ENCODE assay signal across 31 mouse cellular contexts in the genomic region with DNA sequence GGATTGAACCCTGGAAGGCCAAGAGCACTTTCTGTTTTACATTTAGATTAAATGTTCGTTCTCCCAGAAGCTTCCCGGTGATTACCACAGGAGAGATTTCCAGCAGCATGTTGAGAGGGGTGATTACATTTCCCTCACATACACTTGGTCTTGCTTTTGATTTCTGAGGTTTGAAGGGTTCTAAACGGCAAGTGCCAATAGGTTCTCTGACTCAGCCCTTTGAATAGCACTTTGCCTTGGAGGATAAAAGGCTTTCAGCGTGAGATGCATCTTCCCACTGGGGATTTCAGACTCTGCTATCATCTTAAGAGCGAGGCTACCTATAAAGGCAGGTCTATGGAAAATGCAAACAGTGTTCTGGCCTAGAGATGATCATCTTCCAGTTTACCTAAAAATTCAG.
DNase-seq lines count a peak whose midpoint lies in the region; ATAC-seq and TF ChIP-seq lines count a peak whose summit lies in the region.
"Had no signal": no experiment of that assay in that cellular context is flagged by ENCODE, and none has a peak within 500 bp of the region (broad histone marks: within the 10 kb centered on the region; RNA-seq: fewer than 3 reads in every experiment).

No protein-coding gene starts in this region.

- intact Hi-C loops in left cerebral cortex, postnatal 10 days (cut with DNase I) = no loop called here

- H3K4me1 ChIP-seq in forebrain, embryonic 12.5 days = no peaks in the 10 kb centered on the region
- H3K4me1 ChIP-seq in forebrain, embryonic 13.5 days = no peaks in the 10 kb centered on the region
- H3K4me1 ChIP-seq in midbrain, embryonic 12.5 days = no peaks in the 10 kb centered on the region
- no peaks in the 10 kb centered on the region for H3K4me1 ChIP-seq in midbrain, postnatal 0 days (ENCODE audit: insufficient read depth, low read length)
- peaks cover 6% of the 10 kb centered on the region; the same call in 1 of the 2 replicates for H3K4me1 ChIP-seq in hindbrain, embryonic 12.5 days
- 0 out of 2 replicates have a peak, but pooled peaks cover 8% of the 10 kb centered on the region for H3K4me1 ChIP-seq in midbrain, embryonic 15.5 days
- H3K4me1 ChIP-seq: liver, embryonic 13.5 days; neural tube, embryonic 12.5 days; stomach, embryonic 15.5 days had no signal

- no peaks in the 10 kb centered on the region for H3K27me3 ChIP-seq in forebrain, embryonic 12.5 days
- no peaks in the 10 kb centered on the region for H3K27me3 ChIP-seq in forebrain, embryonic 13.5 days
- no peaks in the 10 kb centered on the region for H3K27me3 ChIP-seq in midbrain, embryonic 12.5 days
- H3K27me3 ChIP-seq in midbrain, postnatal 0 days (ENCODE audit: insufficient read depth, low read length) = no peaks in the 10 kb centered on the region
- no peaks in the 10 kb centered on the region for H3K27me3 ChIP-seq in hindbrain, embryonic 12.5 days
- no peaks in the 10 kb centered on the region for H3K27me3 ChIP-seq in midbrain, embryonic 15.5 days (replicated peaks)
- H3K27me3 ChIP-seq: embryonic facial prominence, embryonic 13.5 days; liver, embryonic 13.5 days; neural tube, embryonic 12.5 days; stomach, embryonic 15.5 days had no signal

- 62% methylated on average over 5 of the region's 5 CpGs for WGBS in forebrain, embryonic 12.5 days
- WGBS in forebrain, embryonic 13.5 days = 71% methylated on average over 5 of the region's 5 CpGs
- 43% methylated on average over 5 of the region's 5 CpGs for WGBS in midbrain, embryonic 12.5 days
- 28% methylated on average over 5 of the region's 5 CpGs for WGBS in midbrain, postnatal 0 days
- WGBS in hindbrain, embryonic 12.5 days = 38% methylated on average over 5 of the region's 5 CpGs
- WGBS in midbrain, embryonic 15.5 days = 28% methylated on average over 5 of the region's 5 CpGs

- ATAC-seq in forebrain, embryonic 12.5 days (ENCODE audit: low FRiP score) = peak; percentile 53
- ATAC-seq in forebrain, embryonic 13.5 days = no peak
- peak; percentile 56 for ATAC-seq in midbrain, embryonic 12.5 days (ENCODE audit: low FRiP score, low read depth)
- no peak for ATAC-seq in midbrain, postnatal 0 days (ENCODE audit: low FRiP score)
- 0 out of 2 replicates have a peak, but pooled peaks have one; percentile 42 for ATAC-seq in hindbrain, embryonic 12.5 days (ENCODE audit: low FRiP score)
- ATAC-seq in midbrain, embryonic 15.5 days (replicated peaks) = peak; percentile 72
- ATAC-seq: forebrain, embryonic 16.5 days; intestine, postnatal 0 days; lung, postnatal 0 days had no signal

- H3K4me3 ChIP-seq in forebrain, embryonic 12.5 days (replicated peaks) = no peak overlapping the region
- no peak overlapping the region for H3K4me3 ChIP-seq in forebrain, embryonic 13.5 days
- H3K4me3 ChIP-seq in midbrain, embryonic 12.5 days = no peak overlapping the region
- no peak overlapping the region for H3K4me3 ChIP-seq in midbrain, postnatal 0 days (ENCODE audit: low read depth, low read length)
- H3K4me3 ChIP-seq in hindbrain, embryonic 12.5 days = no peak overlapping the region
- no peak overlapping the region for H3K4me3 ChIP-seq in midbrain, embryonic 15.5 days
- H3K4me3 ChIP-seq: embryonic facial prominence, embryonic 13.5 days; gastrocnemius, adult 2 months; left cerebral cortex, adult 2 months; liver, embryonic 13.5 days; neural tube, embryonic 12.5 days; stomach, embryonic 15.5 days had no signal

- H3K27ac ChIP-seq in forebrain, embryonic 12.5 days = no peak overlapping the region
- H3K27ac ChIP-seq in forebrain, embryonic 13.5 days = no peak overlapping the region
- H3K27ac ChIP-seq in midbrain, embryonic 12.5 days (replicated peaks) = 0 out of 2 replicates have a peak overlapping the region, but pooled peaks have one; percentile 6
- no peak overlapping the region for H3K27ac ChIP-seq in midbrain, postnatal 0 days (ENCODE audit: low read depth, low read length)
- peak overlapping the region; percentile 55 for H3K27ac ChIP-seq in hindbrain, embryonic 12.5 days
- no peak overlapping the region for H3K27ac ChIP-seq in midbrain, embryonic 15.5 days
- H3K27ac ChIP-seq: embryonic facial prominence, embryonic 13.5 days; gastrocnemius, adult 2 months; left cerebral cortex, adult 2 months; liver, embryonic 13.5 days; macrophage; neural tube, embryonic 12.5 days; stomach, embryonic 15.5 days had no signal

- no peak for DNase-seq in midbrain, postnatal 0 days (ENCODE audit: low spot score)
- DNase-seq in left cerebral cortex, postnatal 10 days (ENCODE audit: extremely low spot score in 1 of 2, low spot score in 2 of 2) = no peak
- DNase-seq in lung, postnatal 36 days = no peak
- DNase-seq: adrenal gland, adult 8-10 months; cerebellum, adult 11 months; cerebellum, adult 9-11 months; gastrocnemius, adult 2 months; gastrocnemius, postnatal 36 days; heart, adult 18-20 months; heart, postnatal 36 days; kidney, postnatal 14 days; left cerebral cortex, postnatal 4 days; liver, embryonic 13.5 days; lung, adult 18-20 months; retina, postnatal 1 day; right cerebral cortex, postnatal 14 days had no signal

- H3K9ac ChIP-seq in forebrain, embryonic 12.5 days = no peak overlapping the region
- H3K9ac ChIP-seq in forebrain, embryonic 13.5 days = no peak overlapping the region
- H3K9ac ChIP-seq in midbrain, embryonic 12.5 days (replicated peaks) = no peak overlapping the region
- H3K9ac ChIP-seq in midbrain, postnatal 0 days (replicated peaks; ENCODE audit: low read length, poor library complexity, severe bottlenecking) = no peak overlapping the region
- no peak overlapping the region for H3K9ac ChIP-seq in hindbrain, embryonic 12.5 days
- no peak overlapping the region for H3K9ac ChIP-seq in midbrain, embryonic 15.5 days
- H3K9ac ChIP-seq: embryonic facial prominence, embryonic 13.5 days; liver, embryonic 13.5 days; neural tube, embryonic 12.5 days; stomach, embryonic 15.5 days had no signal

- H3K36me3 ChIP-seq in forebrain, embryonic 12.5 days (replicated peaks) = no peaks in the 10 kb centered on the region
- H3K36me3 ChIP-seq in forebrain, embryonic 13.5 days (ENCODE audit: poor library complexity, severe bottlenecking) = no peaks in the 10 kb centered on the region
- H3K36me3 ChIP-seq in midbrain, embryonic 12.5 days = no peaks in the 10 kb centered on the region
- H3K36me3 ChIP-seq in midbrain, postnatal 0 days (ENCODE audit: insufficient read depth, low read length) = no peaks in the 10 kb centered on the region
- H3K36me3 ChIP-seq in hindbrain, embryonic 12.5 days = no peaks in the 10 kb centered on the region
- H3K36me3 ChIP-seq in midbrain, embryonic 15.5 days (replicated peaks) = no peaks in the 10 kb centered on the region
- H3K36me3 ChIP-seq: embryonic facial prominence, embryonic 13.5 days; G1E; liver, embryonic 13.5 days; neural tube, embryonic 12.5 days; stomach, embryonic 15.5 days had no signal

- no peak for TF ChIP-seq CTCF in midbrain, postnatal 0 days (IDR thresholded peaks at IDR 0.05)

- no peak overlapping the region for H3K4me2 ChIP-seq in forebrain, embryonic 12.5 days
- no peak overlapping the region for H3K4me2 ChIP-seq in forebrain, embryonic 13.5 days
- no peak overlapping the region for H3K4me2 ChIP-seq in midbrain, embryonic 12.5 days (replicated peaks)
- no peak overlapping the region for H3K4me2 ChIP-seq in midbrain, postnatal 0 days (ENCODE audit: low read depth, low read length, poor library complexity, severe bottlenecking)
- no peak overlapping the region for H3K4me2 ChIP-seq in hindbrain, embryonic 12.5 days (replicated peaks)
- no peak overlapping the region for H3K4me2 ChIP-seq in midbrain, embryonic 15.5 days
- H3K4me2 ChIP-seq: embryonic facial prominence, embryonic 13.5 days; heart, embryonic 11.5 days; liver, embryonic 13.5 days; neural tube, embryonic 12.5 days; stomach, embryonic 15.5 days had no signal

- H3K9me3 ChIP-seq in forebrain, embryonic 12.5 days = no peaks in the 10 kb centered on the region
- H3K9me3 ChIP-seq in forebrain, embryonic 13.5 days (replicated peaks) = no peaks in the 10 kb centered on the region
- H3K9me3 ChIP-seq in midbrain, embryonic 12.5 days = no peaks in the 10 kb centered on the region
- H3K9me3 ChIP-seq in midbrain, postnatal 0 days (ENCODE audit: low read length) = no peaks in the 10 kb centered on the region
- no peaks in the 10 kb centered on the region for H3K9me3 ChIP-seq in hindbrain, embryonic 12.5 days (replicated peaks)
- H3K9me3 ChIP-seq in midbrain, embryonic 15.5 days = no peaks in the 10 kb centered on the region
- H3K9me3 ChIP-seq: embryonic facial prominence, embryonic 13.5 days; G1E; liver, embryonic 13.5 days; neural tube, embryonic 12.5 days; stomach, embryonic 15.5 days had no signal

Comparison
In these comparisons a context has a peak if more than half of its experiments do, and no peak if none do; other contexts are left out.
1. ATAC-seq: peak in forebrain, embryonic 12.5 days (single experiment), midbrain, embryonic 12.5 days (single experiment), hindbrain, embryonic 12.5 days (single experiment) and midbrain, embryonic 15.5 days (single experiment); none in forebrain, embryonic 13.5 days (single experiment) and midbrain, postnatal 0 days (single experiment).
2. H3K27ac ChIP-seq: peak in midbrain, embryonic 12.5 days (single experiment) and hindbrain, embryonic 12.5 days (single experiment); none in forebrain, embryonic 12.5 days (single experiment), forebrain, embryonic 13.5 days (single experiment), midbrain, postnatal 0 days (single experiment) and midbrain, embryonic 15.5 days (single experiment).